22 mouse cellular contexts compared by ENCODE assay signal in the genomic region with DNA sequence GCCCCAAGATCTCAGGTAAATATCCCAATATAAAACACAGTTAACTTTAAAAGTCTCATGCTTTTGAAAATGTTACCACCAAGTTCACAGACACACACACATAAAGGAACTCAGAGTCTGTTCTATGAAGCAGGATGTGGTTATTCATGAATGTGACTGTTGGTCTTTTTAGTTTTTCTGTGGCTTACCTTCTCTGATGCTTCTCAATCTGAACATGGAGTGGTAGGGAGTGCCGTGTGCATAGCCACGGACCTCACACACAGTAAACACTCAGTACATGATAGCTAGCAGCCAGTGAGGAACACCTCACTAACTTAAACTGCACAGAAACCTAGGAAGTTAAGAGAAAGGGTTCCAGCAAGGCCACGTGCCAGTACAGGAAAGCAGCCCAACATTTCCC.
DNase-seq lines count a peak whose midpoint lies in the region; ATAC-seq and TF ChIP-seq lines count a peak whose summit lies in the region.
"Had no signal": no experiment of that assay in that cellular context is flagged by ENCODE, and none has a peak within 500 bp of the region (broad histone marks: within the 10 kb centered on the region; RNA-seq: fewer than 3 reads in every experiment).

No protein-coding gene starts in this region.

- DNase-seq in midbrain, embryonic 11.5 days (ENCODE audit: low spot score, missing footprints) = peak; percentile 21
- DNase-seq in midbrain, postnatal 0 days (ENCODE audit: low spot score) = no peak
- peak; percentile 81 for DNase-seq in T-cell, adult 2 months (ENCODE audit: low spot score)
- peak; percentile 3 for DNase-seq in splenic B cell, adult 2 months (ENCODE audit: low read depth, low spot score)
- DNase-seq in adrenal gland, adult 2 months = no peak
- no peak for DNase-seq in forebrain, embryonic 14.5 days (ENCODE audit: low spot score)
- DNase-seq in frontal cortex, postnatal 25 days (ENCODE audit: low spot score in 2 of 2) = no peak
- DNase-seq: cerebellum, adult 18-20 months; cerebellum, postnatal 25 days; gastrocnemius, postnatal 14 days; heart, adult 2 months; heart, postnatal 4 days; kidney, adult 11 months; kidney, postnatal 10 days; midbrain, embryonic 14.5 days had no signal

- no peak overlapping the region for H3K9ac ChIP-seq in midbrain, embryonic 11.5 days (ENCODE audit: low read length)
- no peak overlapping the region for H3K9ac ChIP-seq in midbrain, postnatal 0 days (replicated peaks; ENCODE audit: low read length, poor library complexity, severe bottlenecking)
- H3K9ac ChIP-seq in forebrain, embryonic 14.5 days (ENCODE audit: low read length) = no peak overlapping the region
- H3K9ac ChIP-seq: limb, embryonic 15.5 days; liver, embryonic 15.5 days; stomach, embryonic 15.5 days had no signal

- TF ChIP-seq CTCF in midbrain, postnatal 0 days (IDR thresholded peaks at IDR 0.05) = no peak

- no peaks in the 10 kb centered on the region for H3K36me3 ChIP-seq in midbrain, embryonic 11.5 days (ENCODE audit: control insufficient read depth, insufficient read depth, low read length)
- H3K36me3 ChIP-seq in midbrain, postnatal 0 days (ENCODE audit: insufficient read depth, low read length) = no peaks in the 10 kb centered on the region
- no peaks in the 10 kb centered on the region for H3K36me3 ChIP-seq in splenic B cell, adult 2 months (ENCODE audit: control insufficient read depth, insufficient read depth, low read length, poor library complexity, severe bottlenecking)
- H3K36me3 ChIP-seq in forebrain, embryonic 14.5 days (ENCODE audit: control insufficient read depth, insufficient read depth, low read length) = no peaks in the 10 kb centered on the region
- H3K36me3 ChIP-seq: forebrain, embryonic 10.5 days; limb, embryonic 15.5 days; liver, embryonic 15.5 days; stomach, embryonic 15.5 days had no signal

- no peak overlapping the region for H3K27ac ChIP-seq in midbrain, embryonic 11.5 days (ENCODE audit: low read depth, low read length)
- H3K27ac ChIP-seq in midbrain, postnatal 0 days (ENCODE audit: low read depth, low read length) = no peak overlapping the region
- H3K27ac ChIP-seq in forebrain, embryonic 14.5 days (ENCODE audit: low read depth, low read length) = no peak overlapping the region
- H3K27ac ChIP-seq: forebrain, embryonic 10.5 days; heart, adult 2 months; layer of hippocampus, adult 2 months; limb, embryonic 15.5 days; liver, embryonic 15.5 days; stomach, embryonic 15.5 days had no signal

- H3K27me3 ChIP-seq in midbrain, embryonic 11.5 days (ENCODE audit: control insufficient read depth, insufficient read depth, low read length) = no peaks in the 10 kb centered on the region
- H3K27me3 ChIP-seq in midbrain, postnatal 0 days (ENCODE audit: insufficient read depth, low read length) = no peaks in the 10 kb centered on the region
- H3K27me3 ChIP-seq in splenic B cell, adult 2 months (ENCODE audit: control insufficient read depth, insufficient read depth, low read length, poor library complexity, severe bottlenecking) = no peaks in the 10 kb centered on the region
- H3K27me3 ChIP-seq in forebrain, embryonic 14.5 days (replicated peaks; ENCODE audit: control insufficient read depth, insufficient read depth, low read length) = no peaks in the 10 kb centered on the region
- H3K27me3 ChIP-seq: limb, embryonic 15.5 days; liver, embryonic 15.5 days; Patski; stomach, embryonic 15.5 days had no signal

- WGBS in midbrain, embryonic 11.5 days = 84% methylated on average over 3 of the region's 3 CpGs
- WGBS in midbrain, postnatal 0 days = 80% methylated on average over 3 of the region's 3 CpGs
- 75% methylated on average over 3 of the region's 3 CpGs for WGBS in forebrain, embryonic 14.5 days

- peaks cover 16% of the 10 kb centered on the region for H3K4me1 ChIP-seq in midbrain, embryonic 11.5 days (ENCODE audit: control insufficient read depth, insufficient read depth, low read length)
- peaks cover 6% of the 10 kb centered on the region; the same call in 1 of the 2 replicates for H3K4me1 ChIP-seq in midbrain, postnatal 0 days (ENCODE audit: insufficient read depth, low read length)
- H3K4me1 ChIP-seq in forebrain, embryonic 14.5 days (ENCODE audit: control insufficient read depth, insufficient read depth, low read length) = peaks cover 12% of the 10 kb centered on the region
- H3K4me1 ChIP-seq: limb, embryonic 15.5 days; liver, embryonic 15.5 days; stomach, embryonic 15.5 days had no signal

- no peaks in the 10 kb centered on the region for H3K9me3 ChIP-seq in midbrain, embryonic 11.5 days (ENCODE audit: control insufficient read depth, low read length)
- no peaks in the 10 kb centered on the region for H3K9me3 ChIP-seq in midbrain, postnatal 0 days (ENCODE audit: low read length)
- H3K9me3 ChIP-seq in forebrain, embryonic 14.5 days (replicated peaks; ENCODE audit: control insufficient read depth, low read length) = no peaks in the 10 kb centered on the region
- H3K9me3 ChIP-seq: limb, embryonic 15.5 days; liver, embryonic 15.5 days; stomach, embryonic 15.5 days had no signal

- ATAC-seq in midbrain, embryonic 11.5 days (ENCODE audit: low FRiP score) = no peak
- no peak for ATAC-seq in midbrain, postnatal 0 days (ENCODE audit: low FRiP score)
- ATAC-seq in forebrain, embryonic 14.5 days = no peak
- ATAC-seq: hindbrain, embryonic 16.5 days; Patski had no signal

- no peak overlapping the region for H3K4me2 ChIP-seq in midbrain, embryonic 11.5 days
- H3K4me2 ChIP-seq in midbrain, postnatal 0 days (ENCODE audit: low read depth, low read length, poor library complexity, severe bottlenecking) = no peak overlapping the region
- no peak overlapping the region for H3K4me2 ChIP-seq in forebrain, embryonic 14.5 days (ENCODE audit: low read length)
- H3K4me2 ChIP-seq: limb, embryonic 15.5 days; liver, embryonic 15.5 days; stomach, embryonic 15.5 days had no signal

- no peak overlapping the region for H3K4me3 ChIP-seq in midbrain, embryonic 11.5 days (ENCODE audit: low read depth, low read length)
- no peak overlapping the region for H3K4me3 ChIP-seq in midbrain, postnatal 0 days (ENCODE audit: low read depth, low read length)
- H3K4me3 ChIP-seq in forebrain, embryonic 14.5 days (ENCODE audit: low read depth, low read length) = no peak overlapping the region
- H3K4me3 ChIP-seq: forebrain, embryonic 10.5 days; heart, adult 2 months; layer of hippocampus, adult 2 months; limb, embryonic 15.5 days; liver, embryonic 15.5 days; stomach, embryonic 15.5 days had no signal

Comparison
In these comparisons a context has a peak if more than half of its experiments do, and no peak if none do; other contexts are left out.
1. DNase-seq: peak in midbrain, embryonic 11.5 days (single experiment), T-cell, adult 2 months (single experiment) and splenic B cell, adult 2 months (single experiment); none in midbrain, postnatal 0 days (single experiment), adrenal gland, adult 2 months (single experiment), forebrain, embryonic 14.5 days (single experiment) and frontal cortex, postnatal 25 days (0 of 2).